Mouse (Mus musculus) left cerebral cortex, postnatal 14 days (tissue): ENCODE data around the gene Ston2. TPM values are rescaled to one million over a fixed set of nuclear protein-coding genes. Genes with fewer than 3 reads are reported as not detected.
A peak's percentile ranks its signal among the peaks of the same experiment; 100 is the strongest.
"Not testable (repeated sequence)": the region's sequence is repeated elsewhere in the genome, so short reads cannot be mapped to it uniquely, and the experiment has no call there.

Experiments
- DNase-seq, 2 experiments: peaks; one replicate each; pipeline ENCODE4 v3.0.0; 2021 to 2022; ENCODE audit warnings: low spot score in 2 of 2, mixed read lengths in 1 of 2
- intact Hi-C: fragments of 180-260 bp; cut with DNase I; formaldehyde crosslinking; loops from one replicate; pipeline ENCODE4 v1.15.1; 2025
- total RNA-seq, 2 experiments: library from RNA; stranded (reverse); gene quantifications; 2 replicates each; pipeline ENCODE4 v1.2.3; 2021

Gene Ston2
- total RNA-seq, 2 experiments from 2014 or later = 16.7 to 17.6 TPM

DNA sequence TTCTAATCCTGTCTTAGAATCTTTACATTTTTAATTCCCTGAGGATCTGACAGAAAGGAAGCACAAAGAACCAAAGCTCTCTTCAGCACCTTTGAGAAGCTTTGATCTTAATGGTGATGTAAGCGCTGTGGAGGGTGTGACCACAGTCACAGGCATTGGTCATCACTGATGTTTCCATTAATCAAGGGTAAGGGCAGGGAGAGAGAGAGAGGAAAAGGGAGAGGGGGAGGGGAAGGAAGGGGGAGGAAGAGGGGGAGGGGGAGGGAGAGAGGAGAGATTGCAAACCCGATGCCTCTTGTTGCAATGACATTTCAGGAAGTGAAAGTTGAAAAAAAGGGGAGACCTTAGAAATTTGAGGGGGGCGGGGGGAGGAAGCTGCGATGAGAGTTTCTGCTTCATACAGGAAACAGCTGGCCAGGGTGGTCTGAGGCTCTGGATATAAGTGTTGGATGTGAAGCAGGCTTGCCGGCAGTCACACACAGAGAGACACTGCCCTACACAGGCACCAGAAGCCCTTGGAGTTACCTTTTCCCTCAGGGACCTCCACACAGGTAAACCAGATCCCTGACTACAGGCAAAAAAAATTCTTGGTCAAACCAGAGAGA is 31.5 kb downstream of the Ston2 start:
- intact Hi-C loops = no loop called here
- DNase-seq = peak in 1 of 2 experiments; percentile 30

DNA sequence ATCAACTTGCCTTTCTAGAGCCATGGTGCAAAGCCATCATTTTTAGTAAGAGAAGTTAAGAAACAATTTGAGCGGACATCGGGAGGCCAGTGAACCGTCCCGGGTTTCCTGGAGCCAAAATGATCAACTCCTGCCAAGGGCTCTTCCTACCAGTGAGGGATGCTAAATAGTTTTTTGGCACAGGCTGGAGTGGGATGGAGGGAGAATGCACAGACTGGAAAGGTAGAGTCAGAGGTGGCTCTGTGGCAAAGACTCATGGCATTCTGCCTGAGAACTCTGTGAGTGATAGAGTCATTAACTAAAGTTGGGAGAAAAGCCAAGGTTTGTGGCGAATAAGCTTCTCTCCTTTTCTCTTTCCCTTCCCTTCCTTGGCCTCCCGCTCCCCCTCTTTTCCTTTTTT is 33.6 kb downstream of the Ston2 start:
- intact Hi-C loops = no loop called here
- DNase-seq = no peak

DNA sequence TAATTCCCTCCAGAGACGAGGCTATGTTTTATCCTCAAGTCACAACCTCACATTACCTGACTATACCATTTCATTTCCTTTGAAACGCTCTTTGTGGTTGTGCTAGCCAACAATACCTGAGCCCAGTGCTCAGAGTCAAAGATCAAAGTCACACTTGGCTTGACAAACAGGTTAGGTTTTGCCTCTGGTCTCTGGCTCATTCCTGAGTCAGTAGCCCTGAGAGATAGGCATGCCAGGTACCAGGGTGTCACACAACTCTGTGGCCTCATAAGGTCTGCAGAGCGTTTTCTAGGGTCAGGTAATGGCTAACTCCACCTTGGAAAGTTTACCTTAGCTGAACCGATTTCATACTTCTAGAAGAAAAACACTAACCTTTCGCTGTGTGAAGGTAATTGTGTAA is 35.5 kb downstream of the Ston2 start:
- no peak for DNase-seq
- intact Hi-C loops = no loop called here

DNA sequence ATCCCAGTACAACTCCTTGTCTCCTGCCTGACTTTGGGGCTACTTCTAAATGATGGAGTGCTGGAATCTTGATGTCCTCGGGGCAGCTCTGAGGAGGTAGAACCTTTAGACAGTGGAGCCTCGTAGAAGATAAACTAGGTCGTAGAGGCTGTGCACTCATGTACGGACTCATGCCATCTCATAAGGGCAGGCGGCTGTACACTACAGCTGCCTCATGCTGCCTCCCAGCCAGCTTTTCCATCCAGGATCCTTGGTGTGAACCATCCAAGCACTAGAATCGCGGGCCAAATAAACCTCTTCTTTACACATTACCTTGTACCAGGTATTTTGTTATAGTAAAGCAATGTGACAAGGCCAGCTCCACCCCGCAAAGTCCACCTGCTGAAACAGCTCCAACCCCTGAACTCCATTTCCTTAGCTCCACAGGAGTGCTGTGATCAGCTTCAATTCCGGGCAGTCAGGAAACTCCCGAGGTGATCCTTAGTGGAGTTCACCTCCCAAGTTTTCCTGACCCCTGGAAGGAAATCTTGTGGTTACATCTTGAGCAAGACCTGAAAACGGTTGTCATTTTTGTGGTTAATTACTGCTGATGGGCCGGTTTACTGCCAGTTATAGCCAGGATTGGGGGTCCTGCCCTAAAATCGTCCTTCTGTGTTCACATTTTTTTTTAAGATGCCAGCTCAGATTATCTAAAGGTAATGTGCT is 36.1 kb downstream of the Ston2 start:
- intact Hi-C loops = no loop called here
- no peak for DNase-seq

DNA sequence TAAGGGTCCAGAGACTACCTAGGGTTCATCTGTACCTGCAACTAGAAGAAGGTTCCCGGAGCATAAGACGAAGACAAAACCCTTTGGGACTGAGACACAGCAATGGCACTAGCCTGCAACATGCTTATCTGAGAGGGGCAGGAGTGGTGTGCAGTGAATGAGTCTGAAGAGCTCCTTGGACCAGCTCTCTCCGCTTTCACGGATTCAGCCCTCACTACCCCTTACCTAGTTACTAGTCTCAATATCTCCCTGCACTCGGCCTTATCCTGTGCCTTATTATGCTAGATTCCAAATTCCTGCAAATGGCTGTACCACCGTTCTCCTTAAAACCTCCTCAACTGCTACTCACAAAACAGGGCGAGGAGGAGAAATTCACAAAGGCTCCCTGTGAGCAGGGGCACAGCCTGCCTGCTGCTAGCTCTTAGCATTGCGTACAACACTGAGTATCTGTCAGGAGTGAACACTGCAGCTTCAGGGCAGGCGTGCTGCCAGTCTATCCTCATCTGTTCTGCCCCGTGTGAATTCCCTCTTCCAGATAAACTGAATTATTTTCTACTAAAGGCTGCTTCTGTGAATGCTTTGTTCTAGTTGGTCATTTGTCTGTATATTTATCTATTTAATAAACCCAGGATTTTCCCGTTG is 38.5 kb downstream of the Ston2 start:
- intact Hi-C loops = no loop called here
- peak in 1 of 2 experiments; percentile 31 for DNase-seq

DNA sequence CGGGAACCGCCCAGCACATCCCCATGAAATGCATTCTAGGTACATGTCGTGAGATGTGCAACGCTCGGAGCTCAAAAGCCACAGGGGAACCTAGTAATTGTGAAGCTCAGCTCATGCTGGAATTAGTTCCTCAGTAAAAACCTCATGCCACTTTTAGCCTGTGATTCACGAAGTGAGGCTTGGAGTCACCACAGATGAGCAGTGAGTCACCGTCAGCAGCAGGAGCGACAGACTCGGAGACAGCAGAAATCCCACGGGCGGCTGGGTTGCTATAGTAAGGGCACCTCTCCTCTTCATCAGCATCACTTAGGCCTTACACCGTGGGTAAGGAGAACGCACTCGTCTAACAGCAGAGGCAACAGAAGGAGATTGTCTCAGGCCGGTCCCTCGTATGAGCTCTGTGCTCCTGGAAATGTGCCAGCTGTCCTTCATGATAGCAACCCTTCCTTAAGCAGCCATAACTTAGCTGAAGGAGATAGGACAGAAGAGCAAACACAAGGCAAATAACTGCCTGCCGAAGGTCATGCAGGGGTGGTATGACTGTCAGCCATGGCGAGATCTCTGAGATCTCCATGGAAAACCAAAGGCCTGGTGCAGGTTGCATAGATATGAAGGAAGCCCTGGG is 39.8 kb downstream of the Ston2 start:
- intact Hi-C loops = no loop called here
- peak; percentile 73 to 87 for DNase-seq

DNA sequence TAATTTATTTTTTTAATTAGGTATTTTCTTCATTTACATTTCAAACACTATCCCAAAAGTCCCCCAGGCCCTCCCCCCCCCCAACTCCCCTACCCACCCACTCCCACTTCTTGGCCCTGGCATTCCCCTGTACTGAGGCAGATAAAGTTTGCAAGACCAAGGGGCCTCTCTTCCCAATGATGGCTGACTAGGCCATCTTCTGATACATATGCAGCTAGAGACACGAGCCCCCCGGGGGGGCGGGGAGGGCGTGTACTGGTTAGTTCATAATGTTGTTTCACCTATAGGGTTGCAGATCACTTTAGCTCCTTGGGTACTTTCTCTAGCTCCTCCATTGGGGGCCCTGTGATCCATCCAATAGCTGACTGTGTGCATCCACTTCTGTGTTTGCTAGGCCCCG is 41.3 kb downstream of the Ston2 start:
- DNase-seq, intact Hi-C loops: not testable (repeated sequence)

DNA sequence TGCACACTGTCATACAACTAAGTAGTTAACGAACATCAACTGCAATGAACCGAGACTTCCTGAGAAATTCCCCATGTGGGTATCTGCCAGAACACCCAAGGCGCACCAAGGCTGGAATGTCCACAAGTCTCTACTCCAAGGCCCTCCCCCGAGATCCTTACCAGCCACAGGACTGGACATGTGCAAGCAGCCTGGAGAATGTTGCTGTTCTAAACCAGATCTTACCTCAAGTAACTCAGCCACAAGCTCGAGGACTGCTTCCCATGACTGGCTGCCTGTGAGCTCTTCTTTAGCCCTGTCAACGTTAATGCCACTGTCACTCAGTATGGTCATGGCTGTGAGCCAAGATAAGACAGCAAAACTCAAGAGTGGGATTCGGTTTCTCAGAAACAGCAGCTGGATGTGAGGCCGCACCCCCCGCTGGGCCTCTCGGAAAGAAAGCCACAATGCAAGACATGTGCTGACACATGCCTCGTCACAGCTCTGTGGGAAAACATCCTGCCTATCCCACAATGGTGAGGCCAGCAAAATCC is 42.4 kb downstream of the Ston2 start:
- intact Hi-C loops = no loop called here
- DNase-seq = no peak

DNA sequence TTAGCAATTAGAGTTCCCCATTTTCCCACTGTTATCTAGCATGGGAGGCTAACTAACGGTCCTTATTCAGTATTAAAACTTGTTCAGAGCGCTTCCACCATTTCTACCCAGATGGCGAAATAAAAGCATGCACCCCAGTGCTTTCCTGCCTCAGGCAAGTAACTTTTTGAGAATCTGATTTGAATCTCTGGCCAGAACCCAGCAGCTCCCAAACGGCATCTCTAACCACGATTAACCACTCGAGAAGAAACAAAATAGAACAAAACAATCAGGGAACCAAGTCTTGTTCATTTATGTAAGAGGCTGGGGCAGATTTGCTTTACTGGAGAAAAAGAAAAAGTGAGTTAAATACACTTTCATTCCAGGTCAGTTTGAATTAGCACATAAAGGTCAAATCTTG is 44.1 kb downstream of the Ston2 start:
- intact Hi-C loops = no loop called here
- no peak for DNase-seq

DNA sequence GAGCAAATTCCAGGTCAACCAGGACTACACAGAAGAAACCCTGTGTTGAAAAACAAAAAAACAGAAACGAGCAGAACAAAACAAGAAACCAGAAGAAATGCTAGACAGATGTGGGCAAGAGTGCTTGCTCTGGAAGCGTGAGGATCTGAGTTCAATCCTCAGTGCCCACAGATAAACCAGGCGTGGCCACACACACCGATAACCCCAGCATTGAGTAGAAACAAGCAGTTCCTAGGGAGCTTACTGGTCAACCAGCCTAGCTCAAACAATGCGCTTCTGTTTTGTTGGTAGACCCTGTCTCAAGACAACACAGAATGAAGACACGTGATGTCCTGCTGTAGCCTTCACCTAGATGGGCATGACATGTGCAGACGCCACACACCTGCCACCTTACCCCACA is 45.3 kb downstream of the Ston2 start:
- intact Hi-C loops = no loop called here
- DNase-seq = no peak

DNA sequence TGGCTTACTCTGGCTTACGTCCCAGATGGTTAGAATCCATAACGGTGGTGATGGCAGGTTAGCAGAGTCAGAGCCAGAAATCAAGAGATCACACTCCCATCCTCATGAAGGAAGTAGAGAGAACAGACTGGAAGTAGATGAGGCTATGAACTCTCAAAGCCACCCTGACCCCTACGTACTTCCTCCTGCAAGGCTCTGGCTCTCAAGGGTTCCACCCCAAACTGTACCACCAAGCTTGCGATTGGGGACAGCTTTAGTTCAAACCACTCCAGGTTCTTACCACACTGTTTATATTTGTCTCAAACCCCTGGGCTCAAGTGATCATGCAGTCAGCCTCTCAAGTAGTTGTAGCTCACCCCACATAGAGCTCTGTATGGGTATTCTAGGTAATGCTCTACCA is 49.8 kb downstream of the Ston2 start:
- intact Hi-C loops = no loop called here
- no peak for DNase-seq

DNA sequence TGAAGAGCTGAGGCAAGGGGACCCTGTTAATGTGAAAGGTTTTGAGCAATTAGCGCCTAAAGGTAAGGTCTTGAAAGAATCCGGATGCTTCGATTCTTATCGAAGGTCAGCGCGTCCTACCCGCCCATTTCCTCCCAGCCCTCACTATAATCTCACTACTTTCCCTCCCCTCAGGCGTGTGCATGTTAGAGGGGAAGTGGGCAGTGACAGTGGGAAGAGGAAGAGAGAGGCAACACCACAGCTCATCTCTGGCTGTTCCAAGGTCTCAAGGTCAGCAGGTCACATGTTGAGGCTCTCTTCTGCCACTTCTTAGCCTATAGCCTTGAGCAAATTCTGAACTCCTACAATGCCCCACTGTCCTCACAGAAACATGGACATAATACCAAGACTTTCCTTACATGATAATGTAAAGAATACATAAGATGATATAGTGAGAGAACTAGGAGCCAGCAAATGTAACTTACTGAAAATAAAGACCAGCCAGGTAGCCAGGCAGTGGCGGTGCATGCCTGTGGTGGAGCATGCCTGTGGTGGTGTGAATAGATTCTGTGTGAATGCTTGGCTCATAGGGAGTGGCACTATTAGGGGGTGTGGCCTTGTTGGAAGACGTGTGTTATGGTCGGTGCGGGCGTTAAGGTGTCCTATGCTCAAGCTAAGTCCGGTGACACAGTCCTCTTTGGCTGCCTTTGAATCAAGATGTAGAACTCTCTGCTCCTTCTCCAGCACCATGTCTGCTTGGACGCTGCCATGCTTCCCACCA is 51.8 kb downstream of the Ston2 start:
- intact Hi-C loops = no loop called here

DNA sequence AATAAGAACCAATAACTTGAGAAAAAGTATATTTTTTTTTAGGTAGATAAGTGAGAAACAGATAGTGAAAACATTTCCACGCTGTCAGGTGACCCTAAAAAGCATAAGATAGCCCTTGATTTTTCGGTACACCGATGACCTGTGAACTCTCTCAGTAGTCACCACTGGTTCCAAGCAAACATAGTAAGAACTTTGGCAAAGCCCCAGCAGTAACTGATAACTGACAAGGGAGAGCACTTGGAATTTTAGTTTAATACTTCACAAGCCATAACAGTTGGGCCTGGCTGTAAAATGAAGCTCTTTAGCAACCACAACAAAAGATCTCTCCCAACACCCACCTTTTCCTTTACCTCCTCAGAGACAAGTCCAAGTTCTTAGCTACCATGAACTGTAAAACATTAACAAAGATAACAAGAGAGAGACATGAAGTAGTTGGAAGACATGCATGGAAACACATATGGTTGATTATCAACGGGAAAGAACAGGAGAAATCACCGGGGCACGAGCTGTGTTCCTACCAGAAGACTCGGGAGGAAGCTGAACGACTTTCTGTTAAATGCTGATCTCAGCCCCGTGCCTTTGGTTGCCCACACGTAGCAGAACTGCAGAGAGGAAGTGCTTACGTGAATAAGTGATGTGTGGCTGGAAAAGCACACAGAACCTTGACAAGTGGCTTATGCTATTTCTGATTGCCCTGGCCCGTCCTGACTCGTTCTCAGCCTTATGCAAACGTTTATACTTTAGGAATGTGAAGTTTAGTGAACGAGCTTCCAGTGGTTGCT is 53.8 kb downstream of the Ston2 start:
- no peak for DNase-seq
- intact Hi-C loops = no loop called here

More for the DNA sequence above, 51.8 kb downstream of the Ston2 start:
- no peak for DNase-seq

DNA sequence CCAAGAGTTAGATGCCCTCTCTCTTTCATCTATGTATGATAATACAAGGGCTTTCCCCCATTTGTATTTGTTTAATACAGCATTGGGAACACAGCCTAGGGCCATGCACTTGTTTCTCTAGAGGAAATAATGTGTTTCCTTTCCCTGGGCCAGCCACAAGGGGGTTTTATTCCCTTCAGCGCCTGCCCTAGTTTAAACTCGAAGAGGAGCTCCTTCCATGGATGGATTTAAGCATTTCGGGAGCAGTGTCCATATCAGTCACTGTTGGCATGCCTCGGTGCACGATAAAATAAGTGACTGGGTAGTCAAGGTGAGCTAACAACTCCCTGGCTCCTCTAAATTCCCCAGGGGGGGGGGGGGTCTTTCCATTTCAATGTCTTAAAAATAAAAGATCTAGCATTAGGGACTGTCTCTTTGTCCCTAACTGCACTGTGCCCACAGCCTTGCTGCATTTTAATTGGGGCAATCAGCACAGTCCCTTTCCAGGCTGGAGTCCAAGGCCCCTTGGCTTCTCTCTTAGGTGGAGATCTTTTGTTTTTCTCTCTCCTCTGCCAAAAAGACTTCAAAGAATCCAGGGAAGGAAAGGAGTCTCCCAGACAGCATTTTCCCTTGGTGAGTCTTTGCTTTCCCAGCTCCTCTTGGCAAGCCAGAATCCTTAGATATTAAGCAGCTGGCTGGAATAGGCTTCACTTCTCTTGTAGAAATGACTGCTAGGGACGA is 55.3 kb downstream of the Ston2 start:
- intact Hi-C loops = no loop called here
- DNase-seq = peak; percentile 42 to 43

DNA sequence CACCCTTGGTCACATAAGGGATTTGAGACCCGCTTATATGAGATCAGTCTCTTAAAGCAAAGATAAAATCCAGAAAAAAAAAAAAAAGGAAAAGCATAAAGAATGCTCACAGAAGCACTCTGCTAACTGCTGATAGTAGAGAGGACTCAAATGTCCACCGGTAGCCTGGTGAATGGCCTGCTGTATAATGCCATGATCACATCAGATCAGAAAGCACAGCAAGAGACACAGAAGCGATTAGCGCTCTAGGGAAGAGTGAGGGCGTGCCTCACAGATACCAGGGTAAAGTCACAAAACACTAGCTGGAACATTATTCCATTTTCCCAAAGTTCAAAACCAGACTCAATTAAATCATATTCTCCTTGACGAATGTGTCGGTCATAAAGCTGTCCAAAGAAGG is 62.0 kb downstream of the Ston2 start:
- no peak for DNase-seq
- intact Hi-C loops = no loop called here

DNA sequence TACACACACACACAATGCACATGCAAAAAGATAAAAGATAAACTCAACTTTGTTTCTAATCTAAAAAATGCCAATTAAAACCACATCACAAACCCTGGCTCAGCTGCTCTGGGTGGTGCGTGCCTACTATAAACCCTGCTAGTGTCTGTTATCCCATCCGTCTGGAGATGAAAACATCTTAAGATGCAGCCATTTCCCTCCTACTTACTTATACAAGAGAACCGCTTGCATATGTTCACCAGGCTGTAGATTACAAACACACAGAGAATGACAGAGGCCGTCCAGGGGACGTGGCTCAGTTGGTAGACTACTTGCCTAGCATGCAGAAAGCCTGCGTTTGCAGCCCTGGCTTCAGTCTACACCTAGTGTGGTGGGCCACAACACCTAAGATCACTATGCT is 64.3 kb downstream of the Ston2 start:
- intact Hi-C loops = no loop called here
- no peak for DNase-seq

DNA sequence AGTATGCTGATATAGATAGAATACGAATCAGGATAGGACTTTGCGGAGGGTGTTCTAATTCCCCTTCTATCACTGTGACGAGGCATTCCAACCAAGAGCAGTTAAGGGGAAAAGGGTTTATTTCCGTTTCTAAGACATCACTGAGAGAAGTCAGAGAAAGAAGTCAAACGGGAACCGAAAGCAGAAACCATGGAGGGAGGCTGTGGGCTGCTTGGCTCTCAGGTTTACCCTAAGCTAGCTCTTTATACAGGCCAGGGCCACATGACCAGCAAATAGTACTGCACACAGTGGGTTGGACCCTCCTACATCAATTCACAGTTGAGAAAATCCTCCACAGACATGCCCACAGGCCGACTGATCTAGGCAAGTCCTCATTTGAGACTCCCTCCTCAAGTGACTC is 69.1 kb downstream of the Ston2 start:
- no peak for DNase-seq
- intact Hi-C loops = no loop called here

DNA sequence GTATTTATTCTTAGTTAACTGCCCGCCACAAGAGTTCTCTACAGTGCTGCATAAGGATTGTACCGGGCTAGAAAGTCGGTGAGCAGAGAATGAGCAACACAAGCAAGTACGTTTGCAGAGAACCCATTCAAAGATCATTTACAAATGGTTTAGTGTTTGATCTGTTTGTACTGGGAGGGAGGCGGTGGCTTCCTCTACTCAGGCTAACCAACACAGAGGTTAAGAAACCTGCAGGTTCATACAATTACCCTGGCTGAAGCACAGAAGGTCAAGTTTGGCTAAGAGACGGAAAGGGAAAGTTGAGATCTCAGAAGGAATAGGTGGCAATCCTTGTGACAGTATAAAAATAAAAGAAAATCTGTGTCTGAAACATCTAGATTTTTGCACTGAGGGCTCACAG is 72.5 kb downstream of the Ston2 start:
- intact Hi-C loops = no loop called here
- no peak for DNase-seq
